Mouse (Mus musculus): ENCODE data around the gene Foxo1.

DNA sequence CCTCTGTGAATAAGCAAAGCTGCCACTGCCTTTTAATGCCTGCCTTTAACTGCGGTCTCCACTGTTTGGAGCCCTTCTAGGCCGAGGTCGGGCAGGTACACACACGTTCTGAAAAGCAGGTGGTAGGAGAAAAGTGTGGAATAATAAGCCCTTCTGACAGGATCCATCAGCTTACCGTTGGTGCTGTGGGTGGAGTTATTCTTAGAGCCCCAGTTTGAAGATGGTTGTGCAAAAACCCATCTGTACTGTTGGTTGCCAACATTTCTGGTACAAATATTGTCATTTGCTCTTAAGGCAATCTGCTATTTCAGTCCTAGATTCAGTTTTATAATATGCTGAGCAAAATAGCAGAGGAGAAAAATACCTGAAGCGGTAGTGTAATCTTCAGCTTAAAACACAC, 58.6 kb downstream of the Foxo1 start:
- no peak for TF ChIP-seq CTCF (IDR thresholded peaks at IDR 0.05; ENCODE audit: low read depth)
- no peak for TF ChIP-seq EP300 (IDR thresholded peaks at IDR 0.05; ENCODE audit: low read depth)

Measured in liver, embryonic 14.5 days (tissue).